Mouse (Mus musculus) common myeloid progenitor, adult 5-6 weeks (primary cell): Measurements from ENCODE around the gene Acyp2. TPM values are rescaled to one million over a fixed set of nuclear protein-coding genes. Genes with fewer than 3 reads are reported as not detected.

ENCODE experiments used
- total RNA-seq: library from RNA; stranded (forward); fragments of 200-1000, 187-1606 nt; gene quantifications from 2 replicates; pipeline ENCODE4 v1.2.3, GENCODE M21; 2017

Gene Acyp2
- total RNA-seq, 1 experiment from 2014 or later = 2.1 TPM

Other genes starting within 250 kb of the Acyp2 start
- gene 4930505A04Rik, start 177.8 kb downstream of the Acyp2 start, total RNA-seq = not detected in 2 replicates
- gene Psme4, start 122.1 kb upstream of the Acyp2 start, total RNA-seq = 54.2 and 64.1 TPM in 2 replicates
- gene Gpr75, start 235.8 kb upstream of the Acyp2 start, total RNA-seq = not detected in 2 replicates
- gene Asb3, start 235.8 kb upstream of the Acyp2 start, total RNA-seq = 12.9 and 17.5 TPM in 2 replicates